Mouse (Mus musculus) gastrocnemius, adult 2 months (tissue): Measurements from ENCODE around the gene Taf8. TPM values are rescaled to one million over a fixed set of nuclear protein-coding genes. Genes with fewer than 3 reads are reported as not detected.
"Not testable (repeated sequence)": the region's sequence is repeated elsewhere in the genome, so short reads cannot be mapped to it uniquely, and the experiment has no call there.

Experiments
- DNase-seq: peaks from one replicate; pipeline ENCODE4 v3.0.0; 2022
- H3K27ac ChIP-seq: fragments of 200-600 bp; 2 replicates; pipeline ENCODE4 v1.8.1; 2022; ENCODE audit warnings: mild to moderate bottlenecking
- H3K4me3 ChIP-seq: fragments of 200-600 bp; 2 replicates; pipeline ENCODE4 v1.8.1; 2022; ENCODE audit warnings: mild to moderate bottlenecking, moderate library complexity
- CTCF ChIP-seq: fragments of 200-600 bp; IDR thresholded peaks from 2 replicates; pipeline ENCODE4 v1.8.1; 2022; ENCODE audit warnings: antibody characterized with exemption, mild to moderate bottlenecking, moderate library complexity
- intact Hi-C: fragments of 180-260 bp; cut with DNase I; formaldehyde crosslinking; loops from one replicate; pipeline ENCODE4 v1.15.1; 2025
- total RNA-seq, 2 experiments: library from RNA; stranded (reverse); gene quantifications; 2 replicates each; pipeline ENCODE4 v1.2.3; 2021

The Taf8 gene
- total RNA-seq, 2 experiments from 2014 or later, result 13.0 to 14.1 TPM

GRCm38 (mm10) chr17:47511111-47512020 is 9.3 kb upstream of the Taf8 start:
- peak overlapping the region; percentile 93 for H3K27ac ChIP-seq
- intact Hi-C loops, result loop anchor here (1.0 to 5.0 kb wide), 2 partner anchors 82 to 101 kb away; partner anchors contain the start of genes Bysl, Gm20517 and Med20
- peak; percentile 98 for TF ChIP-seq CTCF
- DNase-seq, result peak; percentile 97
- peak overlapping the region; percentile 74 for H3K4me3 ChIP-seq

GRCm38 (mm10) chr17:47509031-47509705 is 7.1 kb upstream of the Taf8 start:
- intact Hi-C loops, result loop anchor here (5.0 kb wide), 1 partner anchor 183 kb away; the partner anchor contains the start of genes Gm21981 and Prickle4
- H3K27ac ChIP-seq, result peak overlapping the region; percentile 91
- peak overlapping the region; percentile 67 for H3K4me3 ChIP-seq

GRCm38 (mm10) chr17:47508012-47508608 is 6.0 kb upstream of the Taf8 start:
- no peak for TF ChIP-seq CTCF
- intact Hi-C loops, result loop anchor here (5.0 kb wide), 1 partner anchor 184 kb away; the partner anchor contains the start of genes Gm21981 and Prickle4
- DNase-seq, result peak; percentile 93
- Histone ChIP-seq H3K27ac (peak overlapping the region; percentile 91), H3K4me3 (peak overlapping the region; percentile 67)

More at GRCm38 (mm10) chr17:47509031-47509705, 7.1 kb upstream of the Taf8 start:
- DNase-seq, result no peak
- TF ChIP-seq CTCF, result no peak

GRCm38 (mm10) chr17:47507523-47507922 is 5.4 kb upstream of the Taf8 start:
- Histone ChIP-seq H3K27ac (peak overlapping the region; percentile 91), H3K4me3 (peak overlapping the region; percentile 67)
- no peak for TF ChIP-seq CTCF
- no peak for DNase-seq
- intact Hi-C loops, result loop anchor here (5.0 kb wide), 1 partner anchor 185 kb away; the partner anchor contains the start of genes Gm21981 and Prickle4

- intact Hi-C loops, result loop anchor here (5.0 kb wide), 1 partner anchor 186 kb away; the partner anchor contains the start of genes Gm21981 and Prickle4
- Histone ChIP-seq H3K4me3 (peak overlapping the region; percentile 77), H3K27ac (peak overlapping the region; percentile 91)
- TF ChIP-seq CTCF, result no peak
- DNase-seq, result no peak
Measured at GRCm38 (mm10) chr17:47506697-47507096, 4.6 kb upstream of the Taf8 start.

- DNase-seq, result no peak
- Histone ChIP-seq H3K4me3 (peak overlapping the region; percentile 77), H3K27ac (peak overlapping the region; percentile 91)
- intact Hi-C loops, result loop anchor here (5.0 kb wide), 1 partner anchor 186 kb away; the partner anchor contains the start of genes Gm21981 and Prickle4
- TF ChIP-seq CTCF, result no peak
Measured at GRCm38 (mm10) chr17:47506042-47506441, 4.0 kb upstream of the Taf8 start.

GRCm38 (mm10) chr17:47505566-47505965 is 3.5 kb upstream of the Taf8 start:
- no peak for DNase-seq
- peak overlapping the region; percentile 91 for H3K27ac ChIP-seq
- intact Hi-C loops, result loop anchor here (5.0 kb wide), 1 partner anchor 187 kb away; the partner anchor contains the start of genes Gm21981 and Prickle4
- H3K4me3 ChIP-seq, result peak overlapping the region; percentile 77
- TF ChIP-seq CTCF, result no peak

GRCm38 (mm10) chr17:47504941-47505346 is 2.9 kb upstream of the Taf8 start, which contains the start of gene Ccnd3:
Gene Ccnd3 (plus strand): TSS chr17:47505051.
- peak; percentile 86 for DNase-seq
- Histone ChIP-seq H3K4me3 (peak within 1 kb of the TSS; percentile 77), H3K27ac (peak within 1 kb of the TSS; percentile 91)
- TF ChIP-seq CTCF, result no peak
- intact Hi-C loops, result loop anchor here (5.0 kb wide), 1 partner anchor 187 kb away; the partner anchor contains the start of genes Gm21981 and Prickle4

GRCm38 (mm10) chr17:47504228-47504627 is 2.1 kb upstream of the Taf8 start:
- no peak for TF ChIP-seq CTCF
- DNase-seq, result no peak
- intact Hi-C loops, result no loop called here
- H3K27ac ChIP-seq, result peak overlapping the region; percentile 91
- peak overlapping the region; percentile 77 for H3K4me3 ChIP-seq

GRCm38 (mm10) chr17:47503689-47504088 is 1.6 kb upstream of the Taf8 start:
- intact Hi-C loops, result no loop called here
- no peak for TF ChIP-seq CTCF
- no peak overlapping the region for H3K4me3 ChIP-seq
- H3K27ac ChIP-seq, result no peak overlapping the region
- DNase-seq, result no peak

GRCm38 (mm10) chr17:47502707-47503045 is 584 bp upstream of the Taf8 start:
- H3K4me3 ChIP-seq, result peak overlapping the region; percentile 88
- DNase-seq, intact Hi-C loops: not testable (repeated sequence)
- peak overlapping the region; percentile 95 for H3K27ac ChIP-seq

GRCm38 (mm10) chr17:47501531-47501930 is 561 bp downstream of the Taf8 start:
- DNase-seq, result no peak
- no peak for TF ChIP-seq CTCF
- intact Hi-C loops, result no loop called here
- Histone ChIP-seq H3K27ac (peak overlapping the region; percentile 95), H3K4me3 (peak overlapping the region; percentile 88)
